Mouse (Mus musculus): ENCODE measurements at regions not wholly inside any gene's neighbourhood (a gene's known extent, or its start where the extent isn't known, plus 50 kb on each side); places are given as distances from the start of the nearest gene placed in this dataset.

DNA sequence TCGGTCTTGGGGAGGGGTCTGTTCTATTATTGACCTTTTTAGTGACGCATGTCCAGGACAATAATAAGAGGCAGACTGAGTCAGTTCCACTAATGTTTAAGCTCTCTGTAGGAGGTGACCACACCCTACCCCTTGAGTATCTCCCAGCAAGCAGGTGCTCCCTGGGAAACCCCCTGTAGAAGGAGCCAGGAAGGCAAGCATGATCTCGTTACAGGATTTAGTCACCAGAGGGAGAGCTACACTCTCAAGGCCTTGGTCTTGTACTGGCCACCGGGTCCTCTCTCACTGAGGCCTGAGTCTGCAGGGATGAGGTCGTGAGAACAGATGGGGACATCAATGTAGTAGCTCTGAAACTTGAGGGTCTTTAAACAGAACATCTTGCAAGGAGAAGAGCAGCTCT is 55.3 kb upstream of the Ccnd2 start:
- no peaks in the 10 kb centered on the region for H3K9me3 ChIP-seq
- H3K27me3 ChIP-seq = no peaks in the 10 kb centered on the region
- H3K4me2 ChIP-seq = no peak overlapping the region
- H3K4me1 ChIP-seq = no peaks in the 10 kb centered on the region
- 73% methylated on average over 5 of the region's 5 CpGs for WGBS
- no peak for ATAC-seq (ENCODE audit: insufficient number of reproducible peaks, insufficient read depth, low FRiP score, low TSS enrichment, low read depth)
- H3K4me3 ChIP-seq = no peak overlapping the region
- H3K9ac ChIP-seq = no peak overlapping the region
- no peaks in the 10 kb centered on the region for H3K36me3 ChIP-seq
- H3K27ac ChIP-seq = no peak overlapping the region

DNA sequence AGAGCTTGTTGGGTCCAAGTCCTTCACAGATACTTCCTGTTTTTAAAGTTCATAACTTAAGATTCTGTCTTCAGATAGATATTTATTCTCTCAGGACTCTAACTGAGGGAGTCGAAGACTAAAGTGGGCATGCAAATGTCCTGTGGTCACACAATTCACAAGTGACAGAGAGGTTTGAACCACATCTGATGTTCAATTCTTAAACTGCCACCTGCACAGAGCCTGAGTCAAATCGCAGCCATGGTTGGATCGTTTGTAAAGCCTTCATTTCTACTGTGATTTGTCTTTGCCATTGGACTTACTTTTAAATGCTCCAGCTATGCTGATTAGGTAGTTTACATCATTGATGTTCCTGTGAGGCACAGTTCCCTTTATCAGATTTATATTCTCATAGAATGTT is 61.4 kb upstream of the Ccnd2 start:
- Histone ChIP-seq H3K4me3 (no peak overlapping the region), H3K27ac (no peak overlapping the region), H3K4me1 (0 out of 2 replicates have a peak, but pooled peaks cover 7% of the 10 kb centered on the region), H3K9ac (no peak overlapping the region), H3K4me2 (no peak overlapping the region), H3K9me3 (no peaks in the 10 kb centered on the region), H3K36me3 (no peaks in the 10 kb centered on the region), H3K27me3 (0 out of 2 replicates have a peak, but pooled peaks cover 6% of the 10 kb centered on the region)
- no peak for ATAC-seq (ENCODE audit: insufficient number of reproducible peaks, insufficient read depth, low FRiP score, low TSS enrichment, low read depth)
- WGBS = 83% methylated on average over 3 of the region's 3 CpGs

DNA sequence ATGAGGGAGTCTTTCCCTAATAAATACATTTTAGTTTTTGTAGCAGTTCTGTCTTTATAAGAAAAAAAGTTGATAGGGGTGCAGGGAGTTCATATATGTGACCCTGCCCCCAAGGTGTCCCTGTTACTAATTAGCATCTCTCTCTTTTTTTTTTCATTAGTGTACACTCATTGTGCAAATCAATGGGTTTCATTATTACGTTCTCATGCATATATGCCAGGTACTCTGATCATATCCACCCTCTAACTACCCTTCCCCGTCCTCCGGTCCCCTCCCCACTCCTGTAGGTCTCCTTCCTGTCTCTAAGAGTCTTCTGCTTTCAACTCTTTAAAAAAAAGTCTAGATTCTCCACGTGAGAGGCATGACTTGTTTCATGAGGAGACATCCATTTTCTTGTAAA is 63.9 kb upstream of the Ccnd2 start:
- Histone ChIP-seq H3K27me3 (0 out of 2 replicates have a peak, but pooled peaks cover 6% of the 10 kb centered on the region), H3K4me1 (0 out of 2 replicates have a peak, but pooled peaks cover 14% of the 10 kb centered on the region), H3K27ac (no peak overlapping the region), H3K4me2 (no peak overlapping the region), H3K4me3 (no peak overlapping the region), H3K9ac (no peak overlapping the region), H3K36me3 (no peaks in the 10 kb centered on the region), H3K9me3 (no peaks in the 10 kb centered on the region)
- ATAC-seq (ENCODE audit: insufficient number of reproducible peaks, insufficient read depth, low FRiP score, low TSS enrichment, low read depth) = no peak
- 65% methylated on average over 4 of the region's 4 CpGs for WGBS

DNA sequence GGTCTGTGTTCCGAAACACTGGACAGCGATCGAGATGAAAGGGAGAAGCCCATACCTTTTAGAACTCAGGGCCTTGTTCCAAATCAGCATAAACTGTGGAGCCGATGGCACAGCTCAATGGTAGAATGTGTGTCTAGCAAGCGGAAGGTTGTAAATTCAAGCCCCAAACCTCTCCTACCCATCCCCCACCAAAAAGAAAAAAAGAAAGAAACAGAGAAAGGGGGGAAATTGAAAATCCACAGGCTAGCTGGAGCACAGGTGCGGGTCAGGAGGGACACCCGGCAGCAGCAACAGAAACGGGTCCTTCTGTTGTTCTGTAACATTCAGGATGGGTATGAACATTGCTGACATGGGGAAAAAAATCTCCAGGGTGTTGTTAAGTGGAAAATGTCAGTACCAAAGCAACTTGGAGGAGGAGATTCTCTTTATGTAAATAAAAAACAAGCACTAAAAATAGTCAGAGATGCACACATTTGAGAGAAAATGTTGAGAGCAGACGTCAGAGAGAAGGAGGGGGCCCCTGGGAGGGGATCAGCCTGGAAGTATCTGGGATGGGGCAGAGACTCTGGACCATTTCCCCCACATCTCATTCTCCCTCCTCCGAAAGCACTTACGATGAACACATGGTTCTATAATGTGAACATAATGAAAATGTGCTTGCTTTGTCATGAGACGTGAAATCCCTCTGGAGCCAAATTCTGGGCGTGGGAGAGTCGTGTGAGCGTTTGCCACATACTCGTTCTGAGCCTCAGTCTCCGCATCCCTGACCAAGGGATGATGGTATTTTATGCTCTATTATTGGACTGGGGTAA is 66.8 kb upstream of the Ccnd2 start:
- 63% methylated on average over 17 of the region's 17 CpGs for WGBS
- no peak overlapping the region for H3K4me2 ChIP-seq
- no peak for ATAC-seq (ENCODE audit: insufficient number of reproducible peaks, insufficient read depth, low FRiP score, low TSS enrichment, low read depth)
- 0 out of 2 replicates have a peak, but pooled peaks cover 14% of the 10 kb centered on the region for H3K4me1 ChIP-seq
- no peak overlapping the region for H3K4me3 ChIP-seq
- H3K9me3 ChIP-seq = no peaks in the 10 kb centered on the region
- H3K9ac ChIP-seq = no peak overlapping the region
- no peak overlapping the region for H3K27ac ChIP-seq
- 0 out of 2 replicates have a peak, but pooled peaks cover 6% of the 10 kb centered on the region for H3K27me3 ChIP-seq
- no peaks in the 10 kb centered on the region for H3K36me3 ChIP-seq

DNA sequence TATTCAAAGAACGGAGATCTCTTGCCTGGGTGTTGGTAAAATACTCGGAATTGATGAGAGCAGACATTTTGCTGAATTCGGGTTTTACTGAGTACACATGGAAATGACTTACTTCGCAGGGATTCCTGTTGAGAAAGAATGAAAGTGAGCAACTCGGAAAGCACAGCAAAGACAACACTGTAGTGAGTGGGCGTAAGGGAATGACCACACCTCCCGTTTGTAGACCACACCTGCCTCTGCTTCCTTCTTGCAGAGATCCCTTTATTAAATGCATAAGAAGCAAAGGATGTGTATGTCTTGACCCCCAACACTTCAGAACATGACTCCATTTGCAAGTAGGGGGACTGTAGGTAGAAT is 67.4 kb upstream of the Ccnd2 start:
- Histone ChIP-seq H3K4me3 (no peak overlapping the region), H3K9me3 (no peaks in the 10 kb centered on the region), H3K4me2 (no peak overlapping the region), H3K9ac (no peak overlapping the region), H3K27ac (no peak overlapping the region), H3K36me3 (no peaks in the 10 kb centered on the region), H3K4me1 (0 out of 2 replicates have a peak, but pooled peaks cover 14% of the 10 kb centered on the region), H3K27me3 (0 out of 2 replicates have a peak, but pooled peaks cover 6% of the 10 kb centered on the region)
- no peak for ATAC-seq (ENCODE audit: insufficient number of reproducible peaks, insufficient read depth, low FRiP score, low TSS enrichment, low read depth)
- 77% methylated on average over 7 of the region's 7 CpGs for WGBS

DNA sequence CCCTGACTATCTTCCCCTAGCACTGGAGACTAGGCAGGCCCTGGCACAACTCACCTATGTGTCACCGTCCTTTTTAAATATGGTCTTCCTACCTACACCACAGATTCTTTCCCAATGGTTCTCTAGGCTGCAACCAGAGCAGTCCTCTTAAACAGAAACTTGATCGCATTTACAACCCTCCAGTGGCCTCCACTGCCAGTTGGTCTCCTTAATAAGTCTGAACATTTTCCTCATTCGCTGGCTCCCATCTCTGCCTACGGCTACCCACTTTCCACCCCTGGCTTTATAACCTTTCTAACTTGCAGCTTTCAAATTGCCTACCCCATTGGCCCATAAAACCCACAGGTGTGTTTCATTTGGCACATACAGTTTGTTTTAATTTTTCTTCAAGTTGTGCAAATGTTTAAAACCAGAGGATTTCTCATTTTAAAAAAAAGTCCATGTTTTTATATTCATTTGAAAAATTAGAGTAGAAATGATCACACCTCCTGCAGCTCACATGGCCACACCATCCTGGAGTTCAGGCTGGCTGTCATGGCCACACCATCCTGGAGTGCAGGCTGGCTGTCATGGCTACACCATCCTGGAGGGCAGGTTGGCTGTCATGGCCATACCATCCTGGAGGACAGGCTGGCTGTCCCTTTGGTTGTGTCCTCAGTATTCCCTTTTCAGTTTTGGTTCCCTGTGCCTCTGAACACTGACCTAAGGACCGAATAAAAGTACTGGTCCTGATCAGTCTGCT is 74.4 kb upstream of the Ccnd2 start:
- no peaks in the 10 kb centered on the region for H3K36me3 ChIP-seq
- no peak for ATAC-seq (ENCODE audit: insufficient number of reproducible peaks, insufficient read depth, low FRiP score, low TSS enrichment, low read depth)
- no peaks in the 10 kb centered on the region for H3K9me3 ChIP-seq
- H3K4me3 ChIP-seq = no peak overlapping the region
- H3K27ac ChIP-seq = no peak overlapping the region
- H3K4me2 ChIP-seq = no peak overlapping the region
- no peaks in the 10 kb centered on the region for H3K27me3 ChIP-seq
- no peak overlapping the region for H3K9ac ChIP-seq
- H3K4me1 ChIP-seq = no peaks in the 10 kb centered on the region
- 65% methylated on average over 5 of the region's 5 CpGs for WGBS

DNA sequence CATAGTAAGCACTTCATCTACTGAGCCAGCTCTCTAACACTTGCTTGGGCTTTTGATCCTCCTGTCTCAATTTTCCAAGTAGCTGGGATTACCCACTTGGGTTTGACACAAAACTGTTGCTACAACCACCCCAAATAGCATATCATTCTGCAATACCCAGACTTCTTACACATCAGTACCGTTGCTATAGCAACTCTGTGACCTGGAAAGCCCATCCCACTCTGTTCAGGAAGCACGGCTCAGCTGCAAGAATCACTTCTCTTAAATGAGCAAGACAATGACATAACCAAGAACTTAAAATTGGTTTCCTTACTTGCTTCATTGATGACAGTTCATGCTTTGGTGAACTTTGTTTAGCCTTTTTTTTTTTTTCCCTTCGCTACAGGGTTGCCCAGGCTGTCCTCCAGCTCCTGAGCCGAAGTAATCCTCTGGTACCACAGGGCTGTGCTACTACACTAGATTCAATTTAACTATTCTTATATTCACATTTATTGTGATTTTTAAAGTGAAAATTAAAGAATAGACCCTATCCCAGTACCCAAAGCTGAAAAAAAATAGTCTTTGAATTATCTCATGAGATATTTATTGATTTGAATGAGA is 84.6 kb upstream of the Ccnd2 start:
- Histone ChIP-seq H3K9me3 (no peaks in the 10 kb centered on the region), H3K36me3 (no peaks in the 10 kb centered on the region), H3K27me3 (no peaks in the 10 kb centered on the region), H3K4me2 (no peak overlapping the region), H3K4me3 (no peak overlapping the region), H3K27ac (no peak overlapping the region), H3K9ac (no peak overlapping the region), H3K4me1 (peaks cover 8% of the 10 kb centered on the region; the same call in 1 of the 2 replicates)
- ATAC-seq (ENCODE audit: insufficient number of reproducible peaks, insufficient read depth, low FRiP score, low TSS enrichment, low read depth) = no peak
- WGBS = 82% methylated on average over 4 of the region's 4 CpGs

DNA sequence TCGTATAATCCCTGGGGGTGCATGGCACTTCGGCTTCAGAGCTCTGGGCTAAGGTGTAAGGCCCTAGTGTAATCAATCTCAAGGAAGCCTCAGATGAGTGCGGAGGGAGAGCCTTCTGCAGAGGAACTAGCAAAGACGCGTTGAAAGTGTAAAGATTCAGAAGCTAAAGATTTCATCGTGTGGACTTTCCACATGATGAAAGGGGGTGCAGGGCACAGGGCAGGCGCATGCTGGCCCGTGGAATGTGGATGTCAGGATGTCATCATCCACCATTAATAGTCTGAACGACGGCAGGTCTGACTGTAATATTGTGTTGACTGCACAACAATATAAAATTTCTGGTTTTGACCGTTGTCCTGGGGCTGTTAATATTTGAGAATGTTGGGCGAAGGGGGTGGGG is 85.2 kb upstream of the Ccnd2 start:
- Histone ChIP-seq H3K4me3 (no peak overlapping the region), H3K4me2 (no peak overlapping the region), H3K9me3 (no peaks in the 10 kb centered on the region), H3K27me3 (no peaks in the 10 kb centered on the region), H3K36me3 (no peaks in the 10 kb centered on the region), H3K27ac (no peak overlapping the region), H3K4me1 (peaks cover 9% of the 10 kb centered on the region; the same call in 1 of the 2 replicates), H3K9ac (no peak overlapping the region)
- ATAC-seq (ENCODE audit: insufficient number of reproducible peaks, insufficient read depth, low FRiP score, low TSS enrichment, low read depth) = no peak
- 83% methylated on average over 12 of the region's 12 CpGs for WGBS

DNA sequence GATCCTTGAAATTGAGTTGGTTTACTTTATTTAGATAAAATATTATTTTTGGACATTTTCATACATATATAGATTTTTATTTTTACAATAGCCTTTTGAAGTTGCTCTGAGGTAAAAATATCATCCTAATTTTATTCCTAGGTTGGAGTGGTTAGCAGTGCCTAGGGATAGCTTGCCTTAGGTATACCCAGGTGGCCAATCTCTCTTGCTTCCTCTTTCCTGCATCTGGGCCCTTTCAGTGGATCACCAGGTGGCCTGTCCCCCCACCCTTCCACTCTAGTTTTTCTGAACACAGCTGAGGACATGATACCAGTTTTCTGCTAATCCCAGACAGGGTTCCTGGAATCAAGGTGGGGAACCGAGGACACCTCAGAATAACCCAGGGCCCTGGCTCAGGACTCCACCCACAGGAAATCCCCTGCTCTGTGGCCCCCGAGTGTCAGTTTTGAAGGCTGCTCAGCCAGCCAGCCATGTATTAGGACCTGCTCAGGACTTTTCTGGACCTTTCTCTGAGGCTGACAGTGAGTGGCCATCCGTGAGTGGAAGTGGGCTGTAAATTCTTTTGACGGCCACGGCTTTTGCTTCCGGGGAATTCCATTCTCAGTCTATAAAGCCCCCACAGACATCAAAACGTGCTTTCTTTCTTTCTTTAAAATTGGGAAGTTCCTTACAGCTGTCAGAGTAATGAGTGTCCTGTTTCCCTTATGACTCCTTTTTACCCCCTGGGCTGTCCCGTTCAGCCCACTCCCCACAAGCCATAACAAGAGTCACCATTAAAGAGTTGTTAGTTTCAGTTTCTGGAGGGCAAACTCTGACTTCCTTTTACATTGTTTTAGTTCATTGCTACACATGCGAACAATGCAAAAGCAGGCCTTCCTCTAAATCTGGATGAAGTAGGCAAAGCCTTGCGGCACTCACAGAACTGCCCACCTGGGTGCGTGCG is 87.8 kb upstream of the Ccnd2 start:
- peaks cover 9% of the 10 kb centered on the region; the same call in 1 of the 2 replicates for H3K4me1 ChIP-seq
- no peak overlapping the region for H3K4me3 ChIP-seq
- no peaks in the 10 kb centered on the region; the same call in 1 of the 2 replicates for H3K27me3 ChIP-seq
- H3K4me2 ChIP-seq = no peak overlapping the region
- WGBS = 61% methylated on average over 12 of the region's 12 CpGs
- H3K27ac ChIP-seq = no peak overlapping the region
- no peak for ATAC-seq (ENCODE audit: insufficient number of reproducible peaks, insufficient read depth, low FRiP score, low TSS enrichment, low read depth)
- H3K9ac ChIP-seq = no peak overlapping the region
- no peaks in the 10 kb centered on the region for H3K9me3 ChIP-seq
- H3K36me3 ChIP-seq = no peaks in the 10 kb centered on the region

DNA sequence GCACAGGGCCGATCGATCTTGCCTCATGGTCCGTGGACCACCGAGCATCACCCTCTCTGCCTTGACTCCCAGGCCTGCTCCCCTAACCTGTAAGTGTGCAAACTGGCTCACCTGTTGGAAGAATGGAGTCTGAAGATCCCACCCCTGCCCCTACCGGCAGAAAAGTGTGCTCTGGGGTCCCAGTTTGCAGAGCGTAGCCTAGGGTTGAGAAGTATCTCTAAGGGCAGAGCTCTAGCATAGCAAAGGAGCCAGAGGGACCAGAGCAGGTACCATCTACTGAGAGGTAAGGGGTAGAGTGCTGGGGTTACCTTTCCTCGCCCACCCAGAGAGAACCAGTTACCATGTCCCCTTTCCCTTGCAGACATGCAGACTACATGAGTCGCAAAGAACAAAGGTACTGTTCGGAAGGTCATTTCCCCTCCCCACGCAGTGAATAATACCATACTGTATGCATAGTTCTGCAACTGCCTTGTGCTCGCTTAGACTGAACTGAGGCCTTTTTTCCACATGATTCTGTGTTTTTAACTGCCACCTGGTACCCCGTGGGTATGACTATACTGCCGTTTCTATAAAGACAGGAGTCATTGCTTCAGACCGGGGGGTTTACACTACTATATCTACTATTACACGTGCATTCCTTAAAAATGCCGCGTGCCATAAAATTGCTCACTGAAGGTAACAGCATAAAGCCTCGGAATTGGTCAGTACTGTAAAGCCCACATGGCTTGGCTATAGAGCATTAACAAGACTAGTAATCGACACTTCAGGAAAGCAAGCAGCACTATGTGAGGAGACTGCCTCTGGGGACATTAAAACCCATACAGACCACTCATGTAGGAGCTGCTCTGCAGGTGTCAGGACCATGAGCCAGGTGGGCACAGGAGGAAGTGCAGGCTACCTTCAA is 88.7 kb upstream of the Ccnd2 start:
- peaks cover 9% of the 10 kb centered on the region; the same call in 1 of the 2 replicates for H3K4me1 ChIP-seq
- H3K27me3 ChIP-seq = no peaks in the 10 kb centered on the region; the same call in 1 of the 2 replicates
- H3K4me3 ChIP-seq = no peak overlapping the region
- no peak overlapping the region for H3K9ac ChIP-seq
- no peak for ATAC-seq (ENCODE audit: insufficient number of reproducible peaks, insufficient read depth, low FRiP score, low TSS enrichment, low read depth)
- H3K27ac ChIP-seq = no peak overlapping the region
- H3K4me2 ChIP-seq = no peak overlapping the region
- H3K9me3 ChIP-seq = no peaks in the 10 kb centered on the region
- no peaks in the 10 kb centered on the region for H3K36me3 ChIP-seq
- 82% methylated on average over 19 of the region's 19 CpGs for whole genome bisulfite sequencing

Measured in embryonic facial prominence, embryonic 13.5 days (tissue).